Mouse (Mus musculus): ENCODE data around the gene Cinp.

DNA sequence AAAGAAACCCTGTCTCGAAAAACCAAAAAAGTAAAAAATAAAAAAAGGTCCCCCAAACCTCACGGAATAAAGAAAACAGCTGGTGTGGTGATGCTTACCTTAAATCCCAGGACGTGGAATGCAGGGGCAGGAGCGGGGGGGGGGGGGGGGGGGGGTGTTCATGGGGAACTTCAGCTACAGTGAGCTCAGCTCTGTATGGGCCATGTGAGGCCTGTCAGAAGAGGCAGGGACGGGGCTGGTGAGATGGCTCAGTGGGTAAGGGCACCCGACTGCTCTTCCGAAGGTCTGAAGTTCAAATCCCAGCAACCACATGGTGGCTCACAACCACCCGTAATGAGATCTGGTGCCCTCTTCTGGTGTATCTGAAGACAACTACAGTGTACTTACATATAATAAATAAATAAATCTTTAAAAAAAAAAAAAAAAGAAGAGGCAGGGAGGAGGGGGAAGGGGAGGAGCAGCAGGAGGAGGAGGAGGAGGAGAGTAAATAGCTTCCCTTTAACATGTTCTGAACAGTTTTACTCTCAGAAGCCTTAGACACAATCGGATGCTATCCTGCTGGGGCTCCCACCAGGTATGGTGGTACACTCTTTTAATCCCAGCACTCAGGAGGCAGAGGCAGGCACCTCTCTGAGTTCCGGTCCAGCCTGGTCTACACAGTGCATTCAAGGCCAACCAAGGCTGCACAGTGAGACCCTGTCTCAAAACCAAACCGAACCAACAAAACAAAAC lies 58.5 kb downstream of the Cinp start:
- TF ChIP-seq POLR2A (IDR thresholded peaks at IDR 0.05; ENCODE audit: extremely low read depth, insufficient read depth, low read length) (no peak), CTCF (IDR thresholded peaks at IDR 0.05; ENCODE audit: low read depth, low read length) (no peak)

All from liver, adult 2 months (tissue).